Mouse (Mus musculus) brain, embryonic 14.5 days (tissue): Measurements from ENCODE around the gene Elmod3.
A peak's percentile ranks its signal among the peaks of the same experiment; 100 is the strongest.

Source experiments
- CTCF ChIP-seq: fragments of 200-500 bp; IDR thresholded peaks from 2 replicates; pipeline ENCODE4 v1.5.1; 2012; ENCODE audit warnings: inconsistent platforms, mild to moderate bottlenecking, moderate library complexity, borderline replicate concordance; ENCODE audit not compliant: insufficient read depth, insufficient read length; ENCODE audit errors: extremely low read depth
- POLR2A ChIP-seq: fragments of 200-500 bp; IDR thresholded peaks from 2 replicates; pipeline ENCODE4 v1.6.1; 2012; ENCODE audit warnings: mild to moderate bottlenecking, inconsistent platforms, borderline replicate concordance; ENCODE audit not compliant: poor library complexity, insufficient read depth, insufficient read length, severe bottlenecking; ENCODE audit errors: extremely low read depth

- TF ChIP-seq CTCF (no peak), POLR2A (peak; percentile 81; the same call in 1 of the 2 replicates)
Observed at GRCm38 (mm10) chr6:72616643-72617288, 18.6 kb upstream of the Elmod3 start, which contains the start of gene Tgoln1.
